Mouse (Mus musculus) forebrain, embryonic 10.5 days (tissue): Measurements from ENCODE around the gene Zfyve28. TPM values are rescaled to one million over a fixed set of nuclear protein-coding genes. Genes with fewer than 3 reads are reported as not detected.

Source experiments
- DNase-seq: peaks from one replicate; pipeline ENCODE4 v3.0.0-alpha.2; 2017; ENCODE audit warnings: low spot score; ENCODE audit errors: extremely low spot score
- H3K27ac ChIP-seq: fragments of 300-500 bp; sonication (generic); 2 replicates; pipeline ENCODE4 v1.5.1; 2016; ENCODE audit warnings: mild to moderate bottlenecking
- H3K27me3 ChIP-seq: fragments of 300-500 bp; sonication (generic); 2 replicates; pipeline ENCODE4 v1.6.1; 2016; ENCODE audit warnings: mild to moderate bottlenecking; ENCODE audit not compliant: poor library complexity, severe bottlenecking
- H3K36me3 ChIP-seq: fragments of 300-500 bp; sonication (generic); replicated peaks from 2 replicates; pipeline ENCODE4 v1.6.1; 2016; ENCODE audit warnings: mild to moderate bottlenecking, moderate library complexity
- H3K4me1 ChIP-seq: fragments of 300-500 bp; sonication (generic); 2 replicates; pipeline ENCODE4 v1.6.1; 2016
- H3K4me3 ChIP-seq: fragments of 300-500 bp; sonication (generic); 2 replicates; pipeline ENCODE4 v1.5.1; 2016; ENCODE audit warnings: mild to moderate bottlenecking, moderate library complexity
- H3K9me3 ChIP-seq: fragments of 300-500 bp; sonication (generic); 2 replicates; pipeline ENCODE4 v1.6.1; 2016; ENCODE audit warnings: mild to moderate bottlenecking, moderate library complexity
- WGBS: fragments of 180-500 bp; shearing (Covaris S2); methylation state at CpG from one replicate; pipeline ENCODE4 v1.1.7; 2016; 5-methylcytosine and 5-hydroxymethylcytosine counted together
- polyA plus RNA-seq: library from polyadenylated mRNA; unstranded; fragments of >200 nt; fragmentation: Nextera tagmentation; extraction: Ambion mirVana; gene quantifications from 2 replicates; pipeline ENCODE4 v1.2.1, GENCODE M21; 2016

Zfyve28 gene
- polyA plus RNA-seq, 1 experiment from 2014 or later, result 1.1 TPM

DNA sequence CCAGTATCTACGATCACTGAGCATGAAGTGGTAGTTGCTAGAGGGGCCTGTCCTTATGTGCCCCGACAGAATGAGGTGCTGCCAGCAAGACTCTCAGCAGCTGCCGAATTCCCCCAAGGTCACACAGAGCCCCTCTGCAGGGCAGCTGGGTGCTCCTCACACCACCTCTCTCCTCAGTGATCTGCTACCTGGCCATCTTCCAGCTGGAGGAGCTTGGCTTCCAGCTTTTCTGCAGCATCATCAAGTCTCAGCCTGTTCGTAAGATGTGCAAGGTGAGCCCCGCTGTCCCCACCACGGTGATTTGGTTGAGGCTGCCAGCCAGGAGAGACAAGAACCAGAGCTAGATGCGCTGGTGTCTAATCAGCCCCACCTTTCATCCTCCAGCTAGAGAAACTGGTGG is 14.1 kb upstream of the Zfyve28 start:
- 87% methylated on average over 7 of the region's 7 CpGs for WGBS
- H3K27me3 ChIP-seq, result no peaks in the 10 kb centered on the region
- H3K4me3 ChIP-seq, result no peak overlapping the region
- no peak for DNase-seq
- H3K4me1 ChIP-seq, result no peaks in the 10 kb centered on the region
- H3K27ac ChIP-seq, result no peak overlapping the region
- H3K36me3 ChIP-seq, result no peaks in the 10 kb centered on the region
- no peaks in the 10 kb centered on the region for H3K9me3 ChIP-seq

DNA sequence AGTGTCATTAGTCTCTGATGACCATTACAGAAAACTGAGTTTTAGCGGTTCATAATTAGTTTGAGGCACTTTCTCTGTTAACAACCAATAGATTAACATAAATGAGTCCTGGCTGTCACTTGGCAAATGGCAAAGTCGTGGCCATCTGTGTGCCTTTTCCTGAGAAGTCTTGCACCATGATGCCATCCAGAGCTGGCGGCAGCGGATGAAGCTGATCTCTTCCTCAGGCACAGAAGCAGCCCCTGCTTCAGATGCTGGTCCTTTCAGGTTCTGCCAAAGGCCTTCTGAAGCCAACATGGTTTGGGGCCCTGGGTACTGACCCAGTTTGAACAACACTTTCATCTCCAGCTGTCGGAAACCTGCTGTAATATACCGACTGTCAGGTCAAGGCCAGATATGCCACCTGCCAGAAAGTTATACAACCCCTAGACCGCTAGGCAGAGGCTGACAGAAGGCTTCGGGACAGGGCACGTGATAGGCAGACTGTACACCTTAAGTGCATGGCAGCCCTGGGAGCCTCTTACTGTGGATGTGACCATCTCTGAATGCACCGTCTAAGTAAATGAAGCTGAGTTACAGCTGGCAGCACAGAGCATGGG is 10.8 kb upstream of the Zfyve28 start:
- Histone ChIP-seq H3K4me3 (no peak overlapping the region), H3K9me3 (no peaks in the 10 kb centered on the region), H3K27ac (no peak overlapping the region), H3K27me3 (no peaks in the 10 kb centered on the region), H3K4me1 (peaks cover 11% of the 10 kb centered on the region), H3K36me3 (no peaks in the 10 kb centered on the region)
- no peak for DNase-seq
- 91% methylated on average over 10 of the region's 10 CpGs for WGBS

DNA sequence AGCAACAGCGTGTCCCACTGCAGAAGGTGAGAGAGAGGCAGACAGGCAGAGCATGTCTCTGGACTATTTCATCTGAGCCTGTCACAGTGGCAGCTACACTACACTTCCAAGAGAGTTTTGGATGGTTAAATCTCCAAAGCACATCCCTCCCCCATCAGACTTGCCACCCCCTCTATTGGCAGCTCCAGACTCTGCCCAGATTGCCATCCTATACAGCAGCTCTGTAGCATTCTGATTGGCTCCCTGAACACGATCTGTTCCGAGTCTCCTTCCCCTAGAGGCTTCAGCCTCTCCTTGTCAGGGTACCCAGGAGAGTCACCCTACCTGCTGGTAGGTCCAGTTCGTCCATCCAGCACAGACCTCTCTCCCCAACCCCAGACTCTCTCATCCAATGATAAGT is 9.8 kb upstream of the Zfyve28 start:
- Histone ChIP-seq H3K36me3 (no peaks in the 10 kb centered on the region), H3K27me3 (no peaks in the 10 kb centered on the region), H3K9me3 (no peaks in the 10 kb centered on the region), H3K4me3 (no peak overlapping the region), H3K27ac (no peak overlapping the region), H3K4me1 (peaks cover 13% of the 10 kb centered on the region)
- WGBS, result 65% methylated on average over 4 of the region's 4 CpGs
- no peak for DNase-seq

- Histone ChIP-seq H3K27me3 (peaks cover 16% of the 10 kb centered on the region), H3K4me3 (no peak overlapping the region), H3K36me3 (no peaks in the 10 kb centered on the region), H3K4me1 (peaks cover 13% of the 10 kb centered on the region), H3K9me3 (no peaks in the 10 kb centered on the region), H3K27ac (no peak overlapping the region)
- DNase-seq, result no peak
- WGBS, result 93% methylated on average over 2 of the region's 2 CpGs
Measured at GRCm38 (mm10) chr5:34295141-34295540, 6.9 kb upstream of the Zfyve28 start.

GRCm38 (mm10) chr5:34294696-34295095 is 6.4 kb upstream of the Zfyve28 start:
- 34% methylated on average over 2 of the region's 2 CpGs for WGBS
- Histone ChIP-seq H3K27ac (no peak overlapping the region), H3K9me3 (no peaks in the 10 kb centered on the region), H3K4me1 (peaks cover 13% of the 10 kb centered on the region), H3K4me3 (no peak overlapping the region), H3K27me3 (peaks cover 21% of the 10 kb centered on the region), H3K36me3 (no peaks in the 10 kb centered on the region)
- no peak for DNase-seq

DNA sequence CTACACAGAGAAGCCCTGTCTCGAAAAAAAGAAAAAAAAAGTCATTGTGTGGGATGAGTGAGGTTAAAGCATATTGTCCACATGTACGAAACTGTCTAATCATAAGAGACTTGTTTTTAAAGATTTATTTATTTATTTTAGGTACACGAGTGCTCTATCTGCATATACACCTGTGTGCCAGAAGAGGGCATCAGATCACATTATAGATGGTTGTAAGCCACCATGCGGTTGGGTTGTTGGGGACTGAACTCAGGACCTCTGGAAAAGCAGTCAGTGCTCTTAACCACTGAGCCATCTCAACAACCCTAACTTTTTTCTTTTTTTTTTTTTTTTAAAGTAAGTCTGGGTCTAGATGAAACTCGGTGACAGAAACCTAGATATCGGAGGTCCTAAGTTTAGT is 5.1 kb upstream of the Zfyve28 start:
- H3K9me3 ChIP-seq, result no peaks in the 10 kb centered on the region
- no peak overlapping the region for H3K27ac ChIP-seq
- WGBS, result 81% methylated on average over 6 of the region's 6 CpGs
- H3K4me1 ChIP-seq, result peaks cover 20% of the 10 kb centered on the region
- H3K4me3 ChIP-seq, result no peak overlapping the region
- no peak for DNase-seq
- H3K27me3 ChIP-seq, result peaks cover 34% of the 10 kb centered on the region
- H3K36me3 ChIP-seq, result no peaks in the 10 kb centered on the region

DNA sequence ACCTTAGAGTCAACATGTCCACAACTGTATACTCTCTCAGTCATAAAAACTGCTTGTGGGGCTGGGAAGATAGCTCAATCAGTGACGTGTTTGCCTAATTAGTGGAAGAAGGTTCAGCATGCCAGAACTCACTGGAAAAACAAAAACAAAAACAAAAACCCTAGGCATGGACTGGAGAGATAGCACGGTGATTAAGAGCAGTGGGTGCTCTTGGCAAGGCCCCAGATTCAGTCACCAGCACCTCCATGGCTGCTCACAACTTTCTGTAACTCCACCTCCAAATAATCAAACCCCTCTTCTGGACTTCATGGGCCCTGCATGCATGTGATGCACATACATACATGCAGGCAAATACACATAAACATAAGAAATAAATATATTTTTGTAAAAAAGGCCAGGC is 1.0 kb upstream of the Zfyve28 start:
- Histone ChIP-seq H3K4me1 (peaks cover 39% of the 10 kb centered on the region), H3K4me3 (no peak overlapping the region), H3K27ac (no peak overlapping the region), H3K9me3 (no peaks in the 10 kb centered on the region), H3K36me3 (no peaks in the 10 kb centered on the region), H3K27me3 (peaks cover 74% of the 10 kb centered on the region)
- DNase-seq, result no peak
- 61% methylated on average over 2 of the region's 2 CpGs for WGBS

- no peak for DNase-seq
- Histone ChIP-seq H3K9me3 (no peaks in the 10 kb centered on the region), H3K4me1 (peaks cover 43% of the 10 kb centered on the region), H3K27me3 (peaks cover 83% of the 10 kb centered on the region), H3K27ac (no peak overlapping the region), H3K36me3 (no peaks in the 10 kb centered on the region), H3K4me3 (peak overlapping the region; percentile 75)
- WGBS, result under 1% methylated on average over 18 of the region's 18 CpGs
Measured at GRCm38 (mm10) chr5:34287838-34288145, 457 bp downstream of the Zfyve28 start.

DNA sequence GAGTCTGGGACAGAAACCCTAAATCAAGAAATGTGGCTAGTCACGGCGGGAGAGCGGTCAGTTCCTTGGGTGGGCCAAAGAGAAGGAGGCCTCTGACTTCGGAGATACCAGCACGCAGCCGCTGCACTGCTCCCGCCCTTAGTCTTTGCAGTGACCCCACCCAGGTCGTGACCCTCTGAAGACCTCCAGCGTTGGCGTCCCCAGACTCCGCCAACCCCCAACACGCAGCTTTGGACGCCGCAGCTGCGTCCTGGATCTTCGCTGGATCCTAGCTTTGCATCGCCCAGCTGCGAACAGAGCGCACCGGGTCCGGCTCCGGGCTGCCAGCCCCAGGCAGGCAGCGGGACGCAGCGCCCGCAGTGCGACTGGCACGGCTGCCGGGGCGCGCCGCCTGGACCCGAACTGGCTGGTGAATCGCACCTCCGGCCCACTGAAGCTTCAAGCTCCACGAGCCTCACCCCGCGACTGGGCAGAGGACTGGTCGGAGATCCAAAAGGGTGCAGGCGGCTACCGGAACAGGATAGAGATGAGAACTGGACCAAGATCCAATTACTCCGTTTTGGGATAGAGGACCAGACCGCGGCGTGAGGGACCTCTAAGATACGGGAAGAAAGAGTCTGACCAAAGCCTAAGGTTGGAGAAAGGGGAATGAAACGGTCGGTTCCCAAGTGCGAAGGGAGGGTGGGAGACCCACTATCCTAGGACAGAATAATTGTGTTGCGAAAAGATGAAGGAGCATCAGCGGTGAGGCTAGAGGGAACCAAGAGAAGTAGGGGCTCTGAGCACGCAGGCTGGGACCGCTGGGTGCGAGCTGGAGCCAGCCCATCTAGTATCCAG is 1.0 kb downstream of the Zfyve28 start:
- no peak overlapping the region for H3K27ac ChIP-seq
- peak overlapping the region; percentile 75 for H3K4me3 ChIP-seq
- WGBS, result under 1% methylated on average over 54 of the region's 54 CpGs
- H3K27me3 ChIP-seq, result peaks cover 85% of the 10 kb centered on the region
- H3K36me3 ChIP-seq, result no peaks in the 10 kb centered on the region
- DNase-seq, result peak; percentile 36
- peaks cover 49% of the 10 kb centered on the region for H3K4me1 ChIP-seq
- no peaks in the 10 kb centered on the region for H3K9me3 ChIP-seq

DNA sequence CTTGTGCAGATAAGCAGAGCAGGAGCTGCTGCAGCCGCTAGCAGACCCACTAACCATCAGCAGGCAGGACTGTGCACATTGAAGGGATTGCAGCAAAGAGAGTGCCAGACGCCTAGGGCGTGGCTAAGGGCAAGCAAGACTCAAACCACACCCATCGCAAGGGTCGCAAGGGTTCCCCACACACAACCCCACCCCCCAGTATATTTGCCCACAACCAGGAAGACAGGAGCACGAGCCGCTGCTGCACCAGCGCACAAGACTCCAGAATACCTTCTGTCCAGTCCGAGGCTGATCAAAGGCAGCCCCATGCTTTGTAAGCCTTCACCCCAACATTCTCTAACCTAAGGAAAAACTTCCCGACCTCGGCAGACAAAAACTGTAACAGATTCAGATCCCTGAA is 1.7 kb downstream of the Zfyve28 start:
- Histone ChIP-seq H3K27me3 (peaks cover 83% of the 10 kb centered on the region), H3K27ac (no peak overlapping the region), H3K36me3 (no peaks in the 10 kb centered on the region), H3K4me1 (peaks cover 49% of the 10 kb centered on the region), H3K4me3 (peak overlapping the region; percentile 75), H3K9me3 (no peaks in the 10 kb centered on the region)
- DNase-seq, result no peak
- 3% methylated on average over 11 of the region's 11 CpGs for WGBS

DNA sequence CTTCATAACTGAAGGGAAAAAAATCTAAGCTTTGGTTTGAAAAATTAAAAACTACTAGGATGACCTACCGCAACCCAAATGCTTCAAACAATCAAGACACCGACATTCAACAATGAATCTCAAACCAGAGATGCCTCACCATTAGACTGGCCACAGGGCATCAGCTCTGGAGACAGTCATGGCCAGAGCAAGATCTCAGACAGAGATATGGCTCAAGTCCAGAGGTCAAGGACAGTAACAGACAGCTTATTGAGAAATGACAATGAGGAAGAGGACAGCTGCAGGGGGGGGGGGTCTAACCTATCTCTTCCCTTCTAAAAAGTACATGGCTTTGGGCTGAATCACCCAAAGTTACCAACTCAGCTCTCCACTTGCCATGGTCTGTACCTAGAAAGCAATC is 3.0 kb downstream of the Zfyve28 start:
- H3K27me3 ChIP-seq, result peaks cover 75% of the 10 kb centered on the region
- peaks cover 49% of the 10 kb centered on the region for H3K4me1 ChIP-seq
- no peak for DNase-seq
- H3K9me3 ChIP-seq, result no peaks in the 10 kb centered on the region
- H3K27ac ChIP-seq, result no peak overlapping the region
- WGBS, result 77% methylated on average over 2 of the region's 2 CpGs
- no peak overlapping the region for H3K4me3 ChIP-seq
- H3K36me3 ChIP-seq, result no peaks in the 10 kb centered on the region

DNA sequence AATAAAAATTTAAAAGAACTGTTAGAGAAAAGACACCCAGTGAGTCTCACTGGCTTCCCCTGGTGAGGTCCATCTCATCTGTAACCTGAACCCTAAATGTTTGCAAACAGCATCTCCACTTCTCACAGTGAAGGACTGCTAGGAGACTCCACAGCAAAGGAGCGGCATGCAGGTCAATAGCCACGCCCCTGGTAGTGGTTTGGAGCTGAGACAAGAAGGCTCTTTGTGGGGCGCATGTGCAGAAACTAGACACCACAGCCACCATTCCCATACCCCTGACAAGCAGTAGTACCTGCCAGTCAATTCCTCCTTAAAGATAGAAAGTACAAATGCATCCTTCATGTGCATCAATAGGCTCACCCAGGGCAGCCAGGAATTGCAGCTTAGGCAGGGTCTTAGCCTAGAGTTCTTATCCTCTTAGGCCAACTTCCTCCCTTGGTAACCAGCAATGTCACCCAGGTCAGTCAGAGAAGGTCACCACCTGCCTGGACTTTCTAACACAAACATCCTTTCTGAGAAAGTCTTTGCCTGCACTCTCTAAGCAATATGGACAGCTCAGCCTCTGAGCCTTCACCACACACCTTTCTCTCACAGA is 4.0 kb downstream of the Zfyve28 start:
- no peaks in the 10 kb centered on the region for H3K9me3 ChIP-seq
- H3K4me1 ChIP-seq, result peaks cover 49% of the 10 kb centered on the region
- 44% methylated on average over 3 of the region's 3 CpGs for WGBS
- no peak overlapping the region for H3K4me3 ChIP-seq
- peaks cover 65% of the 10 kb centered on the region for H3K27me3 ChIP-seq
- H3K36me3 ChIP-seq, result no peaks in the 10 kb centered on the region
- no peak overlapping the region for H3K27ac ChIP-seq
- no peak for DNase-seq

DNA sequence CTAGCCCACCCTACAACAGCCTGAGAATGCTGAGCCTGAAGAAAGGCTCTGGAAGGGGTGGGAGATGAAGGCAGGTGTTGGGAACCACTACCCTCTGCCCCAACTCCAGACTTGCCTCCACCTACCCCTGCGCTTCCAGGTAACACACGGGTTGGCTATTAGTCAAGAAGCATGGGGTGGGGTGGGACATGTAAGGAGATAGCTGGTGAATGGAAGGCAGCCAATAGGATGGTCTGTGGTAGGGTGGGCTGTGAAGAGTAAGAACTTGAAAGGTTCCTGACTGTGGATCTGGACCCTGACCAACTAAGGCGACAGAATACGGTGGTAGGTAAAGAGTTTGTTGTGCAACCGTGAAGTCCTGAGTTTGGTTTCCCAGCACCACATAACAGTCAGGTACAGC is 4.9 kb downstream of the Zfyve28 start:
- Histone ChIP-seq H3K9me3 (no peaks in the 10 kb centered on the region), H3K4me1 (peaks cover 42% of the 10 kb centered on the region), H3K27me3 (peaks cover 56% of the 10 kb centered on the region), H3K27ac (no peak overlapping the region), H3K4me3 (no peak overlapping the region), H3K36me3 (no peaks in the 10 kb centered on the region)
- 78% methylated on average over 5 of the region's 5 CpGs for WGBS
- no peak for DNase-seq
